Mouse (Mus musculus) right cerebral cortex, postnatal 10 days (tissue): Measurements from ENCODE around the gene Tns2.
"Not testable (repeated sequence)": the region's sequence is repeated elsewhere in the genome, so short reads cannot be mapped to it uniquely, and the experiment has no call there.

ENCODE experiments used
- DNase-seq, 2 experiments: peaks; one replicate each; pipeline ENCODE4 v3.0.0; 2021; ENCODE audit warnings: low spot score in 2 of 2

Gene Tns2

GRCm38 (mm10) chr15:102100161-102100981 is at the start of gene Tns2:
Gene Tns2 (plus strand): TSS chr15:102100413.
- peak; percentile 84 to 85 for DNase-seq

GRCm38 (mm10) chr15:102051920-102052683 is 48.1 kb upstream of the Tns2 start:
- peak; percentile 71 to 80 for DNase-seq

GRCm38 (mm10) chr15:102056495-102057174 is 43.6 kb upstream of the Tns2 start:
- DNase-seq = no peak

DNA sequence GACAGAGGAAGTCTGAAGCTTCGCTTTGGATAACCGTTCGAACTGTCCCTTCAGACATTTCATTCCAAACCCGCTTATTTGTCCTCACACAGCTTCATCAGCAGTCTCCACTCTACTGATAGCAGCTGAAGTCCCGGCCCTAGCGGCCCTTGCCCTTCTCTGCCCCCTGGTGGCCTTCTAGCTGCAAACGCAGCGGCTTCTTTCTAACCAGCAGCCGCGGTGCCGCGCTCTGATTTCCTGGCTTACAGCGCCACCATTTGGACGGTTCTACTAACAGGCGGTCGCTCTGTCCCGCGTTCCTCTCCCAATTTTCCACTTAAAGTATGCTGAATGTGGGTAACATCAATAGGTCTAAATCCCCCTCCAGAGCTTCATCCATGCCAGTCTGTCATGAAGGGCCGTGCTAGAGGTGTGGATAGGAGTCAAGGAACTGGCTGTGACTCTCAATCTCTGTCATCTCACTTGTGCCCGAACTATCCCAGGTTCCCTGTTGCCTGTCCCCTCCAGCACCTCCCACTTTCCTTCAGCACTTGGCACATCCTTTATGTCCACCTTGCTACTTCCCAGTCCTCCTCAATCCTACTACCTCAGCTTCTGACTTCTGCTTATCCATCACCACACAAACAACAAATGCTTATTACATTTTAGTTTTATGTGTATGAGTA is 34.4 kb upstream of the Tns2 start:
- DNase-seq = peak; percentile 94 to 96

DNA sequence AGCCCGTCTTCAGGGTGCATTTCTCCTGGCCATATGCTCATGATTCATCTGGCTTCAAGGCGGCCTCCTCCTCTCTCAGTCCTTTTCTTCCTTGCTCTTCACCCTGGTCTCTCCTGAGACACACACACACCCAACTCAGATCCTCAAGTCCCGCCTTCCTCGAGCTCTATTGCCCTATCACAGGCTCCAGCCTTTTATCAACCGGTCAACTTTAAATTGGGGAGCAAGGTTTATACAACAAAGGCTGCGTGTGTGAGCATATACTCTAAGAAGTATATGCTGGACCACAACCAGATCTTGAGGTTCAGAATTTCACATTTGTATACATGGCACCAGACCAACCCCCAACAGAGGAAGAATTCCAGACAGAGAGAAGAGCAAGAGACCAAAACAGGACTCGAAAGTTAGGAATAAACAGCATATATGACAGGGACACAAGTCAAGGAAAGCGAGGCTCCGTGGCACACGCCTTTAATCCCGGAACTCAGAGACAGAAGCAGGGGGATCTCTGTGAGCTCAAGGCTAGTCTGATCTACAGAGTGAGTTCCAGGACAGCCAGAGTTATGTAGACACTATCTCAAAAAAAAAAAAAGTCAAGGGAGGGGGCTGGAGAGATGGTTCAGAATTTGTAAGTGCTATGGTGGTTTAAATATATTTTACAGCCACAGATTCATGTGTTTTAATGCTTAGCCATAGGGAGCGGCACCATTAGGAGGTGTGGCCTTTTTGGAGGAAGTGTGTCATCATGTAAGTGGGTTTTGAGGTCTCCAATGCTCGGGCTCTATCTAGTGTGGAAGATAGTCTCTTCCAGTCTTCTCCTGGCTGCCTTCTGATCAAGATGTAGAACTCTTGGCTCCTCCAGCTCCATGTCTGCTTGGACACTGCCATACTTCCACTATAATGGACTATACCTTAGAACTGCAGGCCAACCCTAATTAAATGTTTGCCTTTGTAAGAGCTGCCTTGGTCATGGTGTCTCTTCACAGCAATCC is 29.4 kb upstream of the Tns2 start:
- no peak for DNase-seq

GRCm38 (mm10) chr15:102072963-102073558 is 27.2 kb upstream of the Tns2 start:
- DNase-seq = no peak

DNA sequence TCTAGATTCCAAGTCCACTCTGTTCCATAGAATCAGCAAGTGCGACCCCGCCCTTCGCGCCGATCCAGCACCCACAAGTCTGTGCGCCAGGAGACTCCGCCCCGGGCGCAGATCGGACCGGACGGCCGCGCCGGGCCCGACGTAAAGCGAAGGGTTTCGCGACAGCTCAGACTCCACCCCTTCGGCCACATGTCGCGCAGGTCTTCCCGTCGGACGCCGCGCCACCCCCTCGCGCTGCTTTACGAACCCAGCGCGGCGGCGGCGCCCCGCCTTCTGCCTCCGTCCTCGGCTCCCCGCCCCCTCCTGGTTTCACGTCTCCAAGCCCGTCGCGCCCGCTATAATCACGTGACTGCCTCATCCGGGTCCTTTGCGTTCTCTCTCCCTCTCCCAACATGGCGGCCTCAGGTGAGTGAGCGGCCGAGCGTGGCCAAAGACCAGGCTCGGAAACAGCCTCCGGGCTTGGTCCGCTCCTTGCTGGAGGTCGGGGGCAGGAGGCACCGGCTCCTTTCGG is 26.6 kb upstream of the Tns2 start, which contains the start of gene Eif4b:
Gene Eif4b, plus strand, starts transcription at position 215 of the 511 bp plus-strand sequence.
- peak; percentile 100 for DNase-seq

GRCm38 (mm10) chr15:102074070-102074731 is 26.0 kb upstream of the Tns2 start:
- DNase-seq = peak; percentile 81 to 84

DNA sequence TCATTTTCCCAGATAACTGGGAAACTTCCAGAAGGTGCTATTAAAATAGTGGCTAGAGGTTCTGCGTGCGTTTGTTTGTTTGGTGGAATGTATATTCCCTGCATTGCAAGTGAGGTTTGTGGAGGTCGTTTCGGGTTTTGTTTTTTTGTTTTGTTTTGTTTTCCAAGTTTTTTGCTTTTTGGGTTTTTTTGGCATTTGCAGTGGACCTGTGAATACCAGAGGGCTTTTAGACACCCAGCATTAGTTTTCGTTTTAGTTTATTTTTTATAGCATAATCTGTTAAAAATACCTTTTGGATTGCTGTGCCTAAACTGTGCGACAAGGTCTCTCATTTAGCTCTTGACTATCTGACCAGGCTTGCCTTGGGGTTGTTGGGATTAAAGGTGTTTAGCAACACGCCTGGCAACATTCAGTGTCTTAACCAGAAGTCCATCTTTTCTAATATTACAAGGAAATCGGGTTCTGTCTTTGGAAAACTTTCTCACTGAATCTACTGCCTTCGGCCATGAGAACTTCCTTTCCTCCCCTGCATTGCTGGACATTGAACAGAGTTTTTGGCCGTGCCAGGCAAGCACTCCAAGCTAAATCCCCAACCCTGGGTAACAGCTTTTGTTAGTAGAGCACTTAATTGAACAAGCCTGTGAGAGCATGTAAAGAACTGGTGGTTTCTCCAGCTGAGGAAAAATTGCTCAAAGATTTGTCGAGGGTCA is 25.2 kb upstream of the Tns2 start:
- DNase-seq = no peak

- DNase-seq = no peak
Measured at GRCm38 (mm10) chr15:102077111-102077677, 23.0 kb upstream of the Tns2 start.

- DNase-seq = no peak
Measured at GRCm38 (mm10) chr15:102079221-102079620, 21.0 kb upstream of the Tns2 start.

GRCm38 (mm10) chr15:102079924-102080323 is 20.3 kb upstream of the Tns2 start:
- DNase-seq = not testable (repeated sequence)

GRCm38 (mm10) chr15:102080429-102080828 is 19.8 kb upstream of the Tns2 start:
- DNase-seq = no peak

- DNase-seq = no peak
Measured at GRCm38 (mm10) chr15:102082148-102082547, 18.1 kb upstream of the Tns2 start.

- no peak for DNase-seq
Measured at GRCm38 (mm10) chr15:102083028-102083427, 17.2 kb upstream of the Tns2 start.

- DNase-seq = peak in 1 of 2 experiments; percentile 42
Measured at GRCm38 (mm10) chr15:102089914-102090585, 10.2 kb upstream of the Tns2 start.

- no peak for DNase-seq
Measured at GRCm38 (mm10) chr15:102091063-102091679, 9.0 kb upstream of the Tns2 start.
